Mouse (Mus musculus) fibroblast of lung, adult 2 months (primary cell): ENCODE measurements around the gene Siae.
A peak's percentile ranks its signal among the peaks of the same experiment; 100 is the strongest.

Experiments used
- DNase-seq: peaks from one replicate; pipeline ENCODE4 v3.0.0-alpha.2; 2011; ENCODE audit warnings: low read depth

Siae gene

GRCm38 (mm10) chr9:37554838-37555748 lies at the start of gene Siae:
Gene Siae, plus strand, starts transcription at chr9:37555698.
- DNase-seq = no peak

- DNase-seq = no peak
Measured at GRCm38 (mm10) chr9:37506023-37506422, 49.5 kb upstream of the Siae start.

GRCm38 (mm10) chr9:37512097-37512496 lies 43.4 kb upstream of the Siae start:
- no peak for DNase-seq

- no peak for DNase-seq
Measured at GRCm38 (mm10) chr9:37514456-37514855, 41.0 kb upstream of the Siae start.

- peak; percentile 7 for DNase-seq
Measured at GRCm38 (mm10) chr9:37517467-37517866, 38.0 kb upstream of the Siae start.

GRCm38 (mm10) chr9:37518991-37519390 lies 36.5 kb upstream of the Siae start:
- no peak for DNase-seq

GRCm38 (mm10) chr9:37519995-37520394 lies 35.5 kb upstream of the Siae start:
- no peak for DNase-seq

- DNase-seq = no peak
Measured at GRCm38 (mm10) chr9:37525461-37525860, 30.0 kb upstream of the Siae start.

GRCm38 (mm10) chr9:37526443-37527395 lies 28.8 kb upstream of the Siae start:
- no peak for DNase-seq

GRCm38 (mm10) chr9:37527396-37528224 lies 27.9 kb upstream of the Siae start, which contains the start of gene Esam:
Gene Esam, plus strand, starts transcription at chr9:37528078.
- no peak for DNase-seq

GRCm38 (mm10) chr9:37528225-37528970 lies 27.1 kb upstream of the Siae start:
- DNase-seq = no peak

GRCm38 (mm10) chr9:37530031-37530887 lies 25.2 kb upstream of the Siae start:
- no peak for DNase-seq

GRCm38 (mm10) chr9:37530888-37531705 lies 24.4 kb upstream of the Siae start:
- DNase-seq = no peak

- no peak for DNase-seq
Measured at GRCm38 (mm10) chr9:37536851-37537250, 18.6 kb upstream of the Siae start.

GRCm38 (mm10) chr9:37537658-37538250 lies 17.7 kb upstream of the Siae start:
- no peak for DNase-seq

- DNase-seq = no peak
Measured at GRCm38 (mm10) chr9:37539170-37540025, 16.1 kb upstream of the Siae start, which contains the start of gene Vsig2. Gene Vsig2, plus strand, starts transcription at chr9:37539255.

GRCm38 (mm10) chr9:37540226-37540625 lies 15.3 kb upstream of the Siae start:
- DNase-seq = no peak
